Mouse (Mus musculus) cerebellum, adult 11-12 months (tissue): ENCODE measurements around the gene Sf3a1.

Source experiments
- DNase-seq: peaks from one replicate; pipeline ENCODE4 v3.0.0; 2022

Sf3a1 gene

GRCm38 (mm10) chr11:4219317-4219751 is 59.2 kb downstream of the Sf3a1 start:
- peak; percentile 52 for DNase-seq

GRCm38 (mm10) chr11:4219908-4220307 is 59.8 kb downstream of the Sf3a1 start:
- DNase-seq = no peak

- peak; percentile 63 for DNase-seq
These were observed 60.6 kb downstream of the Sf3a1 start for GRCm38 (mm10) chr11:4220443-4221400.

GRCm38 (mm10) chr11:4222046-4222950 is 62.1 kb downstream of the Sf3a1 start:
- DNase-seq = no peak

GRCm38 (mm10) chr11:4223393-4224188 is 63.4 kb downstream of the Sf3a1 start:
- no peak for DNase-seq

- no peak for DNase-seq
These were observed 64.1 kb downstream of the Sf3a1 start for GRCm38 (mm10) chr11:4224223-4224622.

GRCm38 (mm10) chr11:4226569-4227325 is 66.6 kb downstream of the Sf3a1 start:
- no peak for DNase-seq

- peak; percentile 92 for DNase-seq
These were observed 68.3 kb downstream of the Sf3a1 start for GRCm38 (mm10) chr11:4228463-4228862.

- no peak for DNase-seq
These were observed 69.7 kb downstream of the Sf3a1 start for GRCm38 (mm10) chr11:4229841-4230240.

- no peak for DNase-seq
These were observed 71.3 kb downstream of the Sf3a1 start for GRCm38 (mm10) chr11:4231435-4231834.
